Mouse (Mus musculus) embryonic facial prominence, embryonic 10.5 days (tissue): Measurements from ENCODE around the gene Snrpc. TPM values are rescaled to one million over a fixed set of nuclear protein-coding genes. Genes with fewer than 3 reads are reported as not detected.
A peak's percentile ranks its signal among the peaks of the same experiment; 100 is the strongest.

ENCODE experiments used
- DNase-seq: peaks from one replicate; pipeline ENCODE4 v3.0.0-alpha.2; 2017; ENCODE audit warnings: low spot score
- H3K27ac ChIP-seq: fragments of 300-500 bp; sonication (generic); replicated peaks from 2 replicates; pipeline ENCODE4 v1.5.1; 2016; ENCODE audit warnings: mild to moderate bottlenecking
- H3K27me3 ChIP-seq: fragments of 300-500 bp; sonication (generic); replicated peaks from 2 replicates; pipeline ENCODE4 v1.6.1; 2016; ENCODE audit warnings: low read depth, mild to moderate bottlenecking; ENCODE audit not compliant: poor library complexity, severe bottlenecking
- H3K36me3 ChIP-seq: fragments of 300-500 bp; sonication (generic); replicated peaks from 2 replicates; pipeline ENCODE4 v1.6.1; 2016; ENCODE audit warnings: mild to moderate bottlenecking, moderate library complexity
- H3K4me1 ChIP-seq: fragments of 300-500 bp; sonication (generic); 2 replicates; pipeline ENCODE4 v1.6.1; 2016
- H3K4me3 ChIP-seq: fragments of 300-500 bp; sonication (generic); 2 replicates; pipeline ENCODE4 v1.5.1; 2016; ENCODE audit warnings: mild to moderate bottlenecking, moderate library complexity
- H3K9me3 ChIP-seq: fragments of 300-500 bp; sonication (generic); 2 replicates; pipeline ENCODE4 v1.6.1; 2016; ENCODE audit warnings: mild to moderate bottlenecking
- WGBS: fragments of 180-500 bp; shearing (Covaris S2); methylation state at CpG from one replicate; pipeline ENCODE4 v1.1.7; 2016; 5-methylcytosine and 5-hydroxymethylcytosine counted together
- polyA plus RNA-seq: library from polyadenylated mRNA; unstranded; fragments of >200 nt; fragmentation: Nextera tagmentation; extraction: Ambion mirVana; gene quantifications from 2 replicates; pipeline ENCODE4 v1.2.1, GENCODE M21; 2016

Snrpc gene
- polyA plus RNA-seq, 1 experiment from 2014 or later, result 414 TPM

DNA sequence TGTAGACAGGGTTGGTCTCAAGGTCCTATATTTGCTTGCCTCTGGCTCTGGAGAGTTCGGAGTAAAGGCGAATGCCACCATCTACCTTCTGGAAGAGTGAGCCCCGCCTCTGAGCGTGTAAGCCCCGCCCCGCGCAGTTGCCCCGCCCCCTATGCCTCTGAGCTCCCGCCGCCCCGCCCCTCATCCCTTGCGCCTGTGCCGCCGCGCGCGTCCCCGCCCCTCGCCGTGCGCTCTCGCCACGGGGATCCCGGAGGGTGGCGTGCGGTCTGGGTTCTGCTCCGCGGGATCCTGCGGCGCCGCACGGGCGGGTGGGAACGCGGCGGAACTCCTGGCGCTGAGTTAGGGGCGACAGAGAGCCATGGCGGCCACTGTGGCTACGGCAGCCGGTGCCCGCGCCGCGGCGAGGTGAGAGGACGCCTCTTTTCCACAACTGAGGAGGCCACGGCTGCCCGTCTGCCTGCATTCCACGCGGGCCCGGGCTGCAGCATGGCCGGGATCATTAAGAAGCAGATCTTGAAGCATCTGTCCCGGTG lies 18.4 kb downstream of the Snrpc start, which contains the start of gene Uhrf1bp1:
Gene Uhrf1bp1, plus strand, starts transcription at position 177 of the 533 bp plus-strand sequence.
- peak within 1 kb of the TSS; percentile 94 for H3K27ac ChIP-seq
- H3K27me3 ChIP-seq, result no peaks in the 10 kb centered on the region
- H3K36me3 ChIP-seq, result peaks cover 38% of the 10 kb centered on the region
- peaks cover 33% of the 10 kb centered on the region for H3K4me1 ChIP-seq
- H3K9me3 ChIP-seq, result no peaks in the 10 kb centered on the region
- under 1% methylated on average over 54 of the region's 54 CpGs for WGBS
- H3K4me3 ChIP-seq, result peak within 1 kb of the TSS; percentile 92
- peak; percentile 92 for DNase-seq

DNA sequence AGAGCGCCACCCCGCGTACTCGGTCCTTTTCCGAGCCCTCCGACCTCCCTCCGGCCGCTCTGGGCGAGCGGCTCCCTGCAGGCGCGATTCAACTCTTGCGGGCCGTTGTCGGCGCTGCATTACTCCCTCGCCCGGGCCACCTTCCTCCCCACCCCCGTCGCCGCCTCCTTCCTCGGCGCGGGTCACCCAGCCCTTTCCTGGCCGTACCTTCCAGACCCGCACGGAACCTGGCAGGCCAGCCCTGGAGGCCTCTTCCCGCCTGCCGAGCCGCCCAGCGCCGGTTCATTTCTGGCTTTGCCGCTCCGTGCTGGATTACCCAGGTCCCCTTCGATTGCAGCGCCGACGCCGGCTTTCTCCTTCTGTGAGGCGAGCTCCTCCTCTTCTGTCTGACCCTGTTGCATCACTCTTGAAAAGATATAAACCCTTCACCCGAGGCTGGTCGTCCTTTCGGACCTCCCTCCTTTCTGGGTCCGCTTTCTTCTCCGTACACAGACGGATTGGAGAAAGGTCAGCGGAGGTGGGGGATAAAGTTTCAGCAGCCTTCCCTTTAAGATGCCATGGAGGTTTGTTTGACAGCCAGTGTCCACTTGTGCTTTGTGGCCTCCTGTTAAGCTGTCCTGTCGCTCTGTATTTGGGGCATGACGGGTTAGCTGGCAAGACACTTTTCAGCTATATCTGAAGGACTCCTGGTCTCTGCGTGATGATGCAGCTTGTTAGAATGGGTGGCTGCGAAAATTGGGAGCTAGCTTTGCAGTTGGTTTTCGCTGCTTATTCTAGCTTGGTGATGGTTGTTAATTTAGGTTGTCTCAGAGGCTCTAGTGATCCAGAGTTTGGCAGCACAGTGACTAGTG lies 19.1 kb downstream of the Snrpc start:
- Histone ChIP-seq H3K4me3 (peak overlapping the region; percentile 92), H3K9me3 (no peaks in the 10 kb centered on the region), H3K36me3 (peaks cover 33% of the 10 kb centered on the region), H3K4me1 (peaks cover 33% of the 10 kb centered on the region), H3K27ac (peak overlapping the region; percentile 94), H3K27me3 (no peaks in the 10 kb centered on the region)
- 2% methylated on average over 52 of the region's 52 CpGs for WGBS
- peak; percentile 75 for DNase-seq

DNA sequence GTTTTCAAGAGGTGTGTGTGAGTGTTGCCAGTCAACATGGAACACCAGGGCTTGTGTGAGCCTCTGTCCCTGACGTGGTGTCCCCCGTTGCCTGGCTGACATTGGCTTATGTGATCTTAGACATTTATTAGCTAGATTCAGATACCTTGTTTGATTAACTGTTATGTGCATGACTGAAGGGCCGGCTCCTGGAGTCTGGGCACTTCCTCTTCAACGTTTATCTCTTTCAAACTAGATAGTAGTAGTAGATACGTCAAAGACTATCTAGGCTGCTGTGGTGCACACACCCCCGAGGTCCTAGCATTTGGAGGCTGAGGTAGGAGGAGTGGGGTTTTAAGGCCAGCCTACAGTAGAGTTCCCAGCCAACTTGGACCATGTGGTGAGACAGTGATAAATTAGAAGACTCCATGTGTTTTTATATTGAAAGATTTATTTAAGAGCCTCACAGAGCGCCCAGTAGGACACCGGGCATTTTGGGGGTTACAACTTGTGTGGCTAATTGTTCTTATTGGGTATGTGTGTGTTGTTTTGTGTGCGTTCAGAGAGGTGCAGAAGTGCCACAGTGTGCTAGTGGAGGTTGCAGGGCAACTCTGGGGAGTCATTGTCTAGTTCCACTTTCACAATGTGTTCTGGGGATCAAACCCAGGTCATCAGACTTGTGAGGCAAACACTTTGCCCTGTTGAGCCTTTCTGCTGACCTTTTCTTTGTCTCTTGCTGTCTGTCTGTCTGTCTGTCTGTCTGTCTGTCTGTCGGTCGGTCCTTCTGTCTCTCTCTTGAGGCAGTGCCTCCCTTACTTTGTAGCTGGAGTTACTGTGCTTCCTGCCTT lies 19.9 kb downstream of the Snrpc start:
- H3K27ac ChIP-seq, result no peak overlapping the region; the same call in 1 of the 2 replicates
- 63% methylated on average over 11 of the region's 11 CpGs for WGBS
- no peak for DNase-seq

DNA sequence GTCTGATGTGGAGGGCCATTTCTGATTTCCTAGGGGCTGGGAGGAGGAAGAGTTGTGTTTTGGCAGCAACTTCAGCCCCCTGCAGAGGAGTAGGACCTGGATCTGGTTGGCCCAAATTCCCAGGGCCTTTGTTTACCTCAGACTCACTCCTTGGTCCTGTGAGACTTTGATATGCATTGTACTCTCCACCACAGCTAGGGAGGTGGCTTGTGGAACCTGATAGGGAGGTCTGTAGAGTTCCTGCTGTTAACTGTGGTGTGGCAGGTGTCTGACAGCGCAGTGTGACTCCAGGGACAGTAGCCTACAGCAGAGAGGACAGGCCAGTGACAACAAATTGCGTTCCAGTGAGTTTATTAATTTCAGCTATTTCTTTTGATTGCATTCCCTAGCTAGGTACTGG lies 21.2 kb downstream of the Snrpc start:
- Histone ChIP-seq H3K4me3 (peak overlapping the region; percentile 92; the same call in 1 of the 2 replicates), H3K9me3 (no peaks in the 10 kb centered on the region), H3K27me3 (no peaks in the 10 kb centered on the region), H3K36me3 (peaks cover 12% of the 10 kb centered on the region), H3K27ac (no peak overlapping the region), H3K4me1 (peaks cover 33% of the 10 kb centered on the region)
- no peak for DNase-seq
- WGBS, result 46% methylated on average over 2 of the region's 2 CpGs

More for the DNA sequence above, 19.9 kb downstream of the Snrpc start:
- H3K4me3 ChIP-seq, result peak overlapping the region; percentile 92
- H3K27me3 ChIP-seq, result no peaks in the 10 kb centered on the region
- peaks cover 33% of the 10 kb centered on the region for H3K4me1 ChIP-seq
- no peaks in the 10 kb centered on the region for H3K9me3 ChIP-seq
- peaks cover 24% of the 10 kb centered on the region for H3K36me3 ChIP-seq

DNA sequence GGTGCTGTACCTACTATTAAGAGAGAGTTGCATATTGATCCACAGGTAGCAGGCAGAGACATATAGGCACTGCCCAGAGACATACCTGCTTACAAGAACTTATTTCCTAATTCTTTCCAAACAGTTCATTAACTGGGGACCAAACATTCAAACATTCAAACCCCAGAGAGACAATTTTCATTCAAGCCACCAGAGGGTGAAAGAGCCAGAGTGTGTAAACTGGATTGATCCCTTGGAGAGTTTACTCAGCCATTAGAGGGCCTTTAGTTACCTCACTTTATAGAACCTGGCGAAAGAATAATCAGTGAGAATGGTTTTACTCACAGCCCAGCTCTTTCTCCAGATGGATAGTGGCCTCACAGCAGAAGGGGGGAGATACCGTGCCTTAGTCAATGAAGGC lies 27.5 kb downstream of the Snrpc start:
- DNase-seq, result no peak
- Histone ChIP-seq H3K9me3 (no peaks in the 10 kb centered on the region), H3K4me1 (0 out of 2 replicates have a peak, but pooled peaks cover 3% of the 10 kb centered on the region), H3K27ac (no peak overlapping the region), H3K36me3 (peaks cover 11% of the 10 kb centered on the region), H3K4me3 (no peak overlapping the region), H3K27me3 (no peaks in the 10 kb centered on the region)
- 88% methylated on average over 2 of the region's 2 CpGs for WGBS

DNA sequence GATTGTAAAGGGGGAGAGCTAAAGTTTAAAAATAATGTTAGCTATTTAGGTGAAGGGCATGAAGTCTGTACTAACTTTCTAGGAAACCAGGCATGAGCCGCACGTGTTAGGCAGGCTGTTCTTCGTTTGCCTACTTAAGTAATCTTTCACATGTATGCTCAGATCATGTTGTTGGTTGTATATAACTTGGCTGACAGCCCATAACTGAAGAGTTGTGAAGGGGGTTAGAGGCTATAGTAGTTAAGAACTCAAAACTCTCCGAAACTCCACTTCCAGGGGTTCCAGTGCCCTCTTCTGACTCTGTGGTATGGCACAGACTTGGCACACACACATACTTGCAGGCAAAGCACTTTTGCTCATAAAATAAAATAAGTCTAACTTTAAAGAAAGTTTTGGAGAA lies 28.8 kb downstream of the Snrpc start:
- H3K9me3 ChIP-seq, result no peaks in the 10 kb centered on the region
- H3K27ac ChIP-seq, result no peak overlapping the region
- peaks cover 11% of the 10 kb centered on the region for H3K36me3 ChIP-seq
- no peaks in the 10 kb centered on the region for H3K4me1 ChIP-seq
- no peaks in the 10 kb centered on the region for H3K27me3 ChIP-seq
- WGBS, result 97% methylated on average over 4 of the region's 4 CpGs
- DNase-seq, result no peak
- no peak overlapping the region for H3K4me3 ChIP-seq

DNA sequence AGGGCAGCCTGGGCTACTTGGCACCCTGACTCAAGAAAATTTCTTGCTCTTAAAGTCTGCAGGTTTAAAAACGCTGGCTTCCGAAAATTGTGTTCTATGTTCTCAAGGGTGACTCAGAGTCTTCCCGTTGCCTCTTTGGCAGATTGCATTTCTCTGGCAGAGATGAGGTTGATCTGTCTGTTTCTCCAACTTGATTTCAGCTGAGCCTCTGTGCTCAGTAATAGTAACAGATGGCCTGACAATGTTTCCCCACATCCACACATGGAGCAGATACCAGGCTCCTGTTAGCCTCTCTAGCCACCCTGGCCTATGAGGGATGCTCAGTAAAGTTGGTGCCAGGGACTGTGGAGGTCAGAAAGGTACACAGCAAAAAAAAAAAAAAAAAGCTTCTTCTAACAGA lies 33.9 kb downstream of the Snrpc start:
- no peak overlapping the region for H3K27ac ChIP-seq
- H3K27me3 ChIP-seq, result no peaks in the 10 kb centered on the region
- H3K4me3 ChIP-seq, result no peak overlapping the region
- no peaks in the 10 kb centered on the region for H3K4me1 ChIP-seq
- no peak for DNase-seq
- no peaks in the 10 kb centered on the region for H3K9me3 ChIP-seq
- H3K36me3 ChIP-seq, result peaks cover 13% of the 10 kb centered on the region
- 92% methylated on average over 3 of the region's 3 CpGs for WGBS

DNA sequence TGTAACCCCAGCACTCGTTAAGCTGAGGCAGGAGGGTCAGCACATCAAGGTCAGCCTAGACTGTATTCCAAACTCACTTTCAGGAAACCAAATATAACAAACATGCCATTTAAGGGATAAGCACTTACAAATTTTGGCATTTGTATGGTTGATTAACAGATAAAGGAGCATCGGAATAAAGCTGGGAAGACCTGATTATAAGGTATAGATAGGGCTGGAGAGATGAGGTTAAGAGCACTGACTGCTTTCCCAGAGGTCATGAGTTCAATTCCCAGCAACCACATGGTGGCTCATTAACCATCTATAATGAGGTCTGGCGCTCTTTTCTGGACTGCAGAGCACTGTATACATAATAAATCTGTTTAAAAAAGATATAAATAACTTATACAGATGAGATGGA lies 35.6 kb downstream of the Snrpc start:
- Histone ChIP-seq H3K36me3 (peaks cover 20% of the 10 kb centered on the region), H3K4me3 (no peak overlapping the region), H3K27me3 (no peaks in the 10 kb centered on the region), H3K4me1 (no peaks in the 10 kb centered on the region), H3K27ac (no peak overlapping the region), H3K9me3 (no peaks in the 10 kb centered on the region)
- DNase-seq, result no peak
- 81% methylated on average over 3 of the region's 3 CpGs for WGBS

DNA sequence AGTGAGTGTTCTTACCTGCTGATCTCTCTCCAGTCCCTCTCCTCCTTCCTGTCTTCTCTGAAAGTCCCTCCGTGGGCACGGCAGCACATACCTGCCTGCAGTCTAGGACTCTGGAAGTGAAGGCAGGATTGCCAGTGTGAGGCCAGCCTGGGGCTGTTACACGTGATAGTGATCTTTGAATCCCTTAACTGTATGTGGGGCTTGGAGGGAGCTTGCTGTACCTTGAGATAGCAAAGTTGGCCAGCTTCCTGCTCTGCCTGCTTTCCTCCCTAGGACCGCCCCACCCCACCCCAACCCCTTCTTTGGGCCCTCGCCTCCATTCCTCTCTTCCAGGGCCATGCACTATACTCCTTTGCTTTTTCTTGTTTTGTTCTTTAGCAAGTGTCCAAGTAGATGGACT lies 36.6 kb downstream of the Snrpc start:
- Histone ChIP-seq H3K27me3 (no peaks in the 10 kb centered on the region), H3K4me1 (no peaks in the 10 kb centered on the region), H3K36me3 (peaks cover 25% of the 10 kb centered on the region), H3K27ac (no peak overlapping the region), H3K4me3 (no peak overlapping the region), H3K9me3 (no peaks in the 10 kb centered on the region)
- no peak for DNase-seq
- 71% methylated on average over 5 of the region's 5 CpGs for WGBS

DNA sequence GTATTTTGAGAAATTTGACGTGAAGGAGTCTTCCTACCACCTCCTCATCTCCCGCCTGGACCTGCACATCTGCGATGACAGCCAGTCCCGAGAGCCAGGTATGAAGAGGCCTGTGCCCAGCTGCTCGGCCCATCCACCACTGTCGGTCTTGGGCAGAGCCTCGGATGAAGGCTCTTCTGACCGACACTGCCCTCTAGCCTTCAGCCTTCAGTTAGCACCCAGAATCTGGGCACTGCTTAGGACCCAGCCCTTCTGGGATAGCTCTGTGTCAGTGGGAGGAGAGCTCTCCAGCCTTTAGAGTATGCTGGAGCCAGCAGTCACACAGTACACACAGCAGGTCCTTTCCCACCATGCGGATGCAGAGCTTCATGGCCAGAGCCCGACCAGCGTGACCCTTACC lies 43.6 kb downstream of the Snrpc start:
- no peak overlapping the region for H3K4me3 ChIP-seq
- peaks cover 84% of the 10 kb centered on the region for H3K36me3 ChIP-seq

DNA sequence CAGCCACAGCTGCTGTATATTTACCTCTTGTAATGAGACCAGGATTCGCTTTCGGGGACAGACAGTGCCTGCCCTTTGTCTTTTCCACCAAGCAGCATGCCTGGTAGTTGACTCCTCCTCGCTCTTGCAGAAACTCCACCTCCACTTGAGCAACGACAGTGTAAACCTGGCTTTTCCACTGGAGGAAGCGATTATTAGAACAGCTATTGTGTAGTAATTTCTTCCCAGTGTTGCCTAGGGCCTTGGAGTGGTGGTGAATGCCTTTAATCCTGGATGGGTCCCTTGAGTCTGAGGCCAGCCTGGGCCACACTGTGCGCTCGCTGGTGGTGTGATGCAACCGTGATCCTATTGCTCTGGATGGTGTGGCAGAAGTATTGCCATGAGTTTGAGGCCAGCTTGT lies 45.2 kb downstream of the Snrpc start:
- 91% methylated on average over 8 of the region's 8 CpGs for WGBS
- Histone ChIP-seq H3K27me3 (no peaks in the 10 kb centered on the region), H3K4me3 (no peak overlapping the region), H3K4me1 (no peaks in the 10 kb centered on the region), H3K9me3 (no peaks in the 10 kb centered on the region), H3K36me3 (peaks cover 94% of the 10 kb centered on the region), H3K27ac (no peak overlapping the region)
- DNase-seq, result no peak

More for the DNA sequence above, 43.6 kb downstream of the Snrpc start:
- WGBS, result 64% methylated on average over 11 of the region's 11 CpGs
- Histone ChIP-seq H3K27me3 (no peaks in the 10 kb centered on the region), H3K27ac (no peak overlapping the region), H3K9me3 (no peaks in the 10 kb centered on the region), H3K4me1 (no peaks in the 10 kb centered on the region)
- no peak for DNase-seq

DNA sequence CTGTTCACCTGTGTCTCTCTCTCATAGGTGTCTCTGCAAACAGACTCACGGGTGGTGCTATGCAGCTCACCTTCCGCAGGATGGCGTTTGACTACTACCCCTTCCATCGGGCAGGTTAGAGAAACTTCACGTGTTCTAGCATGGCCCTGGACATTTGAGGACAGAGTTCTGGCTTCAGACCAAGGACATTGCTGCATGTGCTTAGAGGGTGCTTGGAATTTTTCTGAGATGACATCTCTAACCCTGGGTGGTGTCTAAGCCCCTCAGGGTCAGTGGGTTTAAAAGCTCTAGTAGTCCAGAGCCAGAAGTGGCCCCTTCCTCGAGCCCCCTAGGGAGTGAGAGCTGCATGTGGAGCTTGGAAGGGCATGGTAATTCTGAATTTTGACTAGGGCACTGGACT lies 46.0 kb downstream of the Snrpc start:
- Histone ChIP-seq H3K27ac (no peak overlapping the region), H3K4me3 (no peak overlapping the region), H3K36me3 (peaks cover 93% of the 10 kb centered on the region), H3K9me3 (no peaks in the 10 kb centered on the region), H3K27me3 (no peaks in the 10 kb centered on the region), H3K4me1 (no peaks in the 10 kb centered on the region)
- WGBS, result 93% methylated on average over 6 of the region's 6 CpGs
- no peak for DNase-seq
